Mouse (Mus musculus): Measurements from ENCODE around the gene Zbbx. TPM values are rescaled to one million over a fixed set of nuclear protein-coding genes. Genes with fewer than 3 reads are reported as not detected.

The Zbbx gene
- polyA plus RNA-seq, 1 experiment from 2014 or later: not detected

Other genes starting within 250 kb of the Zbbx start
- gene Serpini2, start 105.0 kb upstream of the Zbbx start, polyA plus RNA-seq (2014; fragmentation: Nextera tagmentation; extraction: Ambion mirVana): not detected in 2 replicates